Mouse (Mus musculus) adrenal gland, adult 18-20 months (tissue): ENCODE data around the gene Ralgds. TPM values are rescaled to one million over a fixed set of nuclear protein-coding genes. Genes with fewer than 3 reads are reported as not detected.

Experiments used
- DNase-seq, 2 experiments: peaks; one replicate each; pipeline ENCODE4 v3.0.0; 2021 to 2022; ENCODE audit warnings: low spot score in 2 of 2
- total RNA-seq, 2 experiments: library from RNA; stranded (reverse); gene quantifications; 1 replicate in 1 of 2; 2 replicates in 1 of 2; pipeline ENCODE4 v1.2.3; 2021

Ralgds gene
- total RNA-seq, 2 experiments from 2014 or later, result 24.3 to 24.4 TPM

DNA sequence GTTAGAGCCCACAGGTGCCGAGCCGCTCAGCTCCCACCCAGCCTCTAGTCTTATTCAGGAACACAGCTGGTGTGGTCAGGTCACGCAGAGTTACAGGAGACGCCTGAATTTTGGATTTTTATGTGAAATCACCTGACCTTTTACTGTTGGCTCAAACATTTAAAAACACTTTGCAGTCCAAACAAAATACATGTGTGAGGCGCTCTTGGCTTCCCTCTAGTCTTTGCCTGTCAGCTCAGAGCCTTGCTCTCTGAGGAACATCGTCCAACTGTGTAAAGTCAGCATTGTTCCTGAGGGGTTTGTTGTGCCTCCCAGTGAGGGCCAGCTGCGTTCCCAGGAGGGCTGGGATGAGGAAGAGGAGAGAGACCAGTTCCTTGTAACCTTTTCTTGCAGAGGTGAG, 17.4 kb downstream of the Ralgds start:
- DNase-seq, result no peak

GRCm38 (mm10) chr2:28532938-28533771, 20.2 kb downstream of the Ralgds start:
- DNase-seq, result peak; percentile 84 to 88

DNA sequence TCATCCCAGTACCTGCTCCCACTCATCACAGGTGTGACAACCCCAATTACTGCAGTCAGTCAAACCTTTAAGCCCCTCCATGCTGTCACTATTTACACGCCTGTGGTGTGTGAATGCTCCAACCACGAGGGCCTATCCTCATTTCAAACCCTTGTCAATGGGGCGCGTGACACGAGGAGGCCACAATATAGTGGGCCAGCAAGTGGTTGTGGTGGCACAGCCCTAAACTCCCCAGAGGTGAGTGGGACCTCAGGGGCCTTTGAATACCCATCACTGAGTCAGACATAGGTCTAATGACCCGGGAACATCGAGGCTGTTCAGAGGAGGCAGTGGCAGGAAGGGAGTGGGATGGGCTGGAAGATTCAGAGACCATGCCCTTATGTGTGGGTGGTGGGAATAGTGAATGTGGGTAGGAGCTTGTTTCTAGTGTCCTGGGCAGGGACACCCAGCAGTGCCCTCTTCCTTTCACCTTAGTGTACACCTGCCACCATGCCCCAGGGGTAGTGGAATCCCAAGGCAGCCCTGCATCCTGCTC, 21.0 kb downstream of the Ralgds start:
- DNase-seq, result no peak

GRCm38 (mm10) chr2:28534436-28535262, 21.7 kb downstream of the Ralgds start:
- no peak for DNase-seq

DNA sequence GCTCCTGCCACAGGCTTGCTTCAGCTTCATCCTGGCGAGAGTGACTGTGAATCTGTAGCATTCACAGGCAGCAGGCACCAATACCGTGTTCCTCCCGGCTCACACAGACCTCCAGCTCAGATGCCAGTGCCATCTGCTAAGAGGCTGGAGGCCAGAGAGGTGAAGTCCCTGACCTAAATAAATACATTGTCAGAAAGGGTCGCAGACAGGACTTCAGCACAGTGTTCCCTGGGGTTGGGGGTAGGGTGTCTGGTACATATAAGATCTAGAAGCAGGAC, 22.3 kb downstream of the Ralgds start:
- DNase-seq, result no peak

DNA sequence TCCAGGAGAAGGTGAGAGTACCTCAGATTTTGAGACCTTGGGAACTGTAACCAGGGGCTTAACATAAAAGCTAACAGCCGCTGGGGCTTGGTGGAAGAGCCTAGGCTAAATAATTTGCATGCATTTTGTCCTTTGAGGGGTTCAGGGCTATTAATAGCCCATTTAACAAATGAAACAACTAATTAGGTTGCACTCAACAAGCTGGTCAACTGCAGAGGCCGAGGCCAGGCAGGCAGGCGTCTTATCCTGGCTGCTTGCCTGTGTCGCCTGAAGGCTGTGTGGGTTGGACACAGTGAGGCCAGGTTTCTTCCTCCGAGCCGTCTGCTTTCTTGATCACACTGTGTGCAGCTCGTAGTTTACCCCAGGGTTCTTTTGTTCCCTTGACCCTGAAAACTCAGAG, 22.7 kb downstream of the Ralgds start:
- DNase-seq, result no peak

- DNase-seq, result no peak
These were observed 23.2 kb downstream of the Ralgds start for GRCm38 (mm10) chr2:28536166-28536565.

GRCm38 (mm10) chr2:28536766-28537633, 24.1 kb downstream of the Ralgds start:
- no peak for DNase-seq

DNA sequence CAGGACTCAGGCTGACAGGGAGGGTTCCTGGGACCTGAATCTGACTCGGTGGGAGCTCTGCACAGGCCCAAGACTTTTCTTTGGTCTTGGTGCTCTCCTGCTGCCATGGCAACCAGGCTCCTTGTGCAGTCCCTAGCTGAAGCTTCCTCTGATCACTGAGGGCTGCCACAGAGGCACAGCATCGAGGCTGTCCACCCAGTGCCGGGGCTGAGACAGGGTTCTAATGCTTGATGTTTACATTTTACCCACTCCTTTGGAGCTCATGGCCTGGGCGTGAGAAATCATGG, 24.7 kb downstream of the Ralgds start:
- DNase-seq, result no peak

DNA sequence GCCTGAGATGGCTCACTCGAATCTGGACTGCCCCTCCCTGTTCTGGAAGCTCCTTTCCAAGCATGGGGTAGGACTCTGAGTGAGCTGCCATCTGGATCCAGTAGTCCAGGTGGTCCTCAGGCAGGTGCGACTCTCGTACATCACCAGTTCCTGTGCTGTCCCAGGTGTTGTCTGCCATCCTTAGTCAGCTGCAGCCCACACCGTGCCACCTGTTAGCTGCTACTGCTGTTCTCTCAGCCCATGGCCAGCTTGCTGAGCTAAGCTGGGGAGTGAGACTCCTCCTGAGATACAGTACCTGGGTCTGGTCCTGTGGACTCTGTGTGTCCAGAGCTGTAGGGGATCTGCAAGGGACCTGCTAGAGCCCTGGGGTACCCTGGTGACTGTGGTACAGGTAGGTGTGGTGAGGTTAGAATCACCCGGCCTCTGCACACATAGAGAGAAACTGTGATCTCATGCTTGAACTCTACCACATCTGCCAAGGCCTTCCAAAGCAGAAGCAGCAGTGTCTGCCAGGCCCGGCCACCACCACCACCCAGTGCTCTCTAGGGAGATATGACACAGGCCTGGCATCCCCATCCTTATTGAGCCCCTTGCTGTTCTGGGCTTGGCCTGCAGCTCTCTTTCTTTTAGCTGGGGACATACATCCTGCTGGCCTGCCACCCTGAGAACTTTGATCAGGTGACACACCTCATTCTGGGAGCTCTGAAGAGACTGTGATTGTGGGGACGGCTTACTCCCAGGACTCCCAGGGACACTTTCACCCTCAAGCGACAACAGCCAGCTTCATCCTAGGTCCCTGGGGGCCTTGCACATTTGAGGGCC, 25.3 kb downstream of the Ralgds start:
- no peak for DNase-seq

DNA sequence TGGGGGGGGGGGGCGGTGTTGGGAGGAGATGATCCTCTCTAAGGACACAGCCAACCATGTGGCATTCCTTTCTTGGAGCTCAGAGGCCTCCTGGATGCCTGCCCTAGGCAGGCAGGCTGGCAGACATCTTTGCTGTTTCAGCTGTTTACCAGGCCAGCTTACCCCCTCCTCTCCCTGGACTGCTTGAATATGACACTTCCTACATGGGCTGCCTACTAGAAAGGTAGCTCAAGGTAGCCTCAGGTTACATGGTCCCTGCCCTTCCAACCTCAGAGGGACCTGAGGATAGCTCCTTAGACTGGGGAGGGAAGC, 25.8 kb downstream of the Ralgds start:
- DNase-seq, result no peak

DNA sequence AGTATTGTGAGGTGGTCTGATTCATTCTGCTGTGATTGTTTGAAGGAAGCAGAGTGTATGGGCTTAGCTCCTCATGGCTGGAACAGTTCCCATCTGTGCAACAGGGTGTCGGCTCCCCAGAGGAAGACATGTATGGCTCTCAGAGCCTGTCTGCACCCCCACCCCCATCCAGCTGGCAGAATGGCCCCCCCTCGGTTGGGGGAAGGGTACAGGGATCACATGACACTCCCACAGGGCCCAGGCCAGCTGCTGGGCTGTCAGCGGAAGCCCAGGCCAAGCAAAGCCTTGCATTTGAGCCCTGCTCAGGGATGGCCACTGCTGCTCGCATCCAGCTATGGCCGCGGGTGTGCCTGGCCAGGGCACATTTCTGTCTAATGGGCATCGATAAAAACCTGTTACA, 26.3 kb downstream of the Ralgds start:
- DNase-seq, result no peak

- no peak for DNase-seq
These were observed 27.0 kb downstream of the Ralgds start for GRCm38 (mm10) chr2:28539949-28540348.

DNA sequence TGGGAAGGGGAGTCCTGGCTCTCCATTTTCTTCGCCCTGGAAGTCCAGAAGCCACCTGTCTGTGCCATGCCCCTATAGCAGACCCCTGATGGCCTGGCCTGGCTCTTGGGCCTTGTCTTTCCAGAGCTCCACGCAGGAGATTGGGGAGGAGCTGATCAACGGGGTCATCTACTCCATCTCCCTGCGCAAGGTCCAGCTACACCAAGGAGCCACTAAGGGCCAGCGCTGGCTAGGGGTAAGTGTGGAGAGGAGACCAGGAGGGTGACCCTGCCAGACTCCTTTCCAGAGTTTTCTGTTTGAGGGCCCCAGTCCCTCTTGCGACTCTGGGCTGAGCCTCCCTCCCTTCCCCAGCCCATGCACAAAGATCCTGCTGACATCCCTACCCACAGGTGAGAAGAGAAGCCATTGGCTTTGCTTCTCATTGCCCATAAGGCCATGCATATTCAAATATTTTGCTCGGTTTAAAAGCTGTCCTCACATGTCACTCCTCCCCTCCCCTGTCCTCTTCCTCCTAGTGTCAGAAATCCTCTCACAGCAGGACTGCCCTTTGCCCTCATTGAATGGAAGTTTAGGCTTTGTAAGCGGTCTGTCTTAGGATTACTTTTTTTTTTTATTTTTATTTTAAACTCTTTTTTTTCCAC, 27.8 kb downstream of the Ralgds start:
- no peak for DNase-seq

GRCm38 (mm10) chr2:28543894-28544293, 31.0 kb downstream of the Ralgds start:
- no peak for DNase-seq

DNA sequence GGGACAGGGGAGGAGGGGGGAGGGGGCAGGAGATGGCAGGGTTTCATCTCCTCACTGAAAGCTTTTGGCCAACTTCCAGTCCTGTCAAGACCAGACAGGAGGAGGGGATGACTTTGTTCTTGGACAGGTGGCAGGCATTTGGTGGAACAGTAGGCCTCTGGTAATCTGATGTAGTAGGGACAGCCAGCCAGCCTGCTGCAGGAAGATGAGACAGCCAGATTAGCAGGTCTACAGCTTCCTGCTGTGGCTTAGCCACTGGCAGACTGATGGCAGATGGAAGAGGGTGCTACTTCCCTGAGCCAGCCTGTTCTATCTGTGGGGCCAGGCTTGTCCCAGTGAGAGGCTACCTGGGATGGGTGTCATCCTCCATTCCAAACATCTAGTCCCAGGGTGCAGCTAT, 33.1 kb downstream of the Ralgds start:
- DNase-seq, result no peak

DNA sequence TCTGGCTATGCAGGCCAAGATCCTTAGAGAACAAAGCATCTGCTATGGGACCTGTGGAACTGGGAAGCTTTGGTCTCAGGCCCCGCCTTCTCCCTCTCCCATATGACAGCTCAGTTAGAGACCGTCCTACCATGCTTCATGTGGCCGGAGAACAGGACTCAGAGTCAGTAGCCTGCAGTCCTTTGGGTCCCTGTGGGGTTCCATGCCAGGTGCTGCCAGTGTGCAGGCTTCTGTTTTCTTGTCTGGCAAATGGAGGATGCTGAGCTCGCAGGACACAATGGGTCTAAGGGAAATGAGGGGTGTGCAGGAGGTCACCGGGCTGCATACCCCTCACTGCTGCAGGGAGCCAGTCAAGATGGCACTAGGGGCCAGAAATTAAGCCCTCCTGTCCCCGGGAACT, 33.6 kb downstream of the Ralgds start:
- DNase-seq, result no peak

DNA sequence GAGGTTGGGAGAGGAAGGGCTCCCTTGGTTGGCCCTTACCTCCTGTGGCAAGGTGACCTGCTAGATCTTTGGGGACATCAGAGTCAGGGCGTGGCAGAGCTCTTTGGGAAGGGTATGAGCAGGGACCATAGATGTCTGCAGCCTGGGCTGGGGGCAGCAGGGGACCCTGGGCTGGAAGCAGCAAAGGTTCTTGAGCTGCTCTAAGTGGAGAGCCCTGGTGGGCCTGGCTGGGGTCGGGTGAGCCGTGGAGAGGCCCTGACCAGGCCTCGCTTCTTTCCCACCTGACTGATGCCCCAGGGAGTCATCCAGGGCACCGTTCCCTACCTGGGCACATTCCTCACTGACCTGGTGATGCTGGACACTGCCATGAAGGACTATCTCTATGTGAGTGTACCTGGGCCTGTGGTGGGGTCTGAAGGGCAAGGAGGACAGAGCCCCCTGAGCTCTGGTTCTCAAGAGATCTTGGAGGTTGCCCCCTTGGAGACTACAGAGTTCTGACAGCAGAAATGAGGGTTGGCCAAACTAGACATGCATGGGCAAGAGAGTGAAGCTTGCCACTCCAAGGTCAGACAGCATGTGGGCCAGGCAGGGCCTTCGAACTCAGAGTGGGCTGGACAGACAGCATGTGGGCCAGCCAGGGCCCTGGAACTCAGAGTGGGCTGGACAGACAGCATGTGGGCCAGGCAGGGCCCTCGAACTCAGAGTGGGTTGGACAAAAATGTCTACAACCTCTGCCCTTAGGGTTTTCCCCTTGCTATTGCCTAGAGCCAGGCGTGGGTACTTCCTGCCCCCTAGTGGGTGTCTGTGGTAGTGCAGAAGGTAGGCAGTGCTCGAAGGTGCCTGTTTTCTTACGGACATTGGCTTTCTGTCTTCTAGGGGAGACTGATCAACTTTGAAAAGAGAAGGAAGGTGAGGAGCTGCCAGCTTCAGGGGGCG, 34.6 kb downstream of the Ralgds start:
- DNase-seq, result peak; percentile 90

DNA sequence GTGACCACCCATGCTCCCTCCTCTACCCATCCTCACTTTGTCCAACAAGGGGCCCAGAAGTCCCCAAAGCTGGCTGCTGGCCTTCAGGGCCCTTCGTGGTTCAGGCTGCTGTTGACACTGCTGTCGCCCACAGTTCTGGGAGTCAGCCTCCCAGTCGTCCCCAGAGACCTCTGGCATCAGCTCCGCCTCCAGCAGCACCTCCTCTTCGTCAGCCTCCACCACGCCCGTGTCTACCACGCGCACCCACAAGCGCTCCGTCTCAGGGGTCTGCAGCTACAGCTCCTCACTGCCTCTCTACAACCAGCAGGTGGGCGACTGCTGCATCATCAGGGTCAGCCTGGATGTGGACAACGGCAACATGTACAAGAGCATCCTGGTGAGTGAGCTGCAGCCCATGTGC, 36.2 kb downstream of the Ralgds start:
- DNase-seq, result no peak
